ENCODE assay signal across 21 mouse cellular contexts in the genomic region with DNA sequence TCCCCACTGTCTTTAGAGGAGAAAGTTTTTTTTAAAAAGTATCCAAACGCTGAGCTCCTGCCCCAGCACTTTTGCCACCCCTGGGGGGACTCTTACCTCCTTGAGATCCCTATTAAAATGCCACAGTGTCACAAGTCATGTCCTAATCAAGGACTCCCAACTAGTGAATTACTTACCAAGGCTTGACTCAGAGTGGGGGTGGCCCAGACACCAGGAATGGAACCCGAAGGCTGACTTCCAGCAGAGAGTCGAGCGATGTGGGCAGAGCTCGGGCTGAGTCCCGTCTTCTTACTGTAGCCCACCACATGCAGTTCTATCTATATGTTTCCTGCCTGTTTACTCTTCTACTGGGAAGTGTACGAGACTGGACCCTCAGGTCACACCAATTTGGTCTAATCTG. TPM values are rescaled to one million over a fixed set of nuclear protein-coding genes. Genes with fewer than 3 reads are reported as not detected.
DNase-seq lines count a peak whose midpoint lies in the region; ATAC-seq lines count a peak whose summit lies in the region.
"Had no signal": no experiment of that assay in that cellular context is flagged by ENCODE, and none has a peak within 500 bp of the region (broad histone marks: within the 10 kb centered on the region; RNA-seq: fewer than 3 reads in every experiment).

No protein-coding gene starts in this region.

- peak overlapping the region; percentile 50 for H3K9ac ChIP-seq in heart, embryonic 13.5 days
- no peak overlapping the region for H3K9ac ChIP-seq in kidney, embryonic 16.5 days (replicated peaks; ENCODE audit: low read length)
- H3K9ac ChIP-seq in hindbrain, embryonic 14.5 days, result no peak overlapping the region
- H3K9ac ChIP-seq: embryonic facial prominence, embryonic 13.5 days; neural tube, embryonic 13.5 days had no signal

- peak overlapping the region; percentile 89 for H3K27ac ChIP-seq in heart, embryonic 13.5 days (replicated peaks)
- peak overlapping the region; percentile 43; the same call in 1 of the 2 replicates for H3K27ac ChIP-seq in kidney, embryonic 16.5 days (ENCODE audit: low read length)
- H3K27ac ChIP-seq in embryonic facial prominence, embryonic 10.5 days (replicated peaks), result peak overlapping the region; percentile 24; the same call in 1 of the 2 replicates
- H3K27ac ChIP-seq in hindbrain, embryonic 14.5 days, result no peak overlapping the region
- H3K27ac ChIP-seq: embryonic facial prominence, embryonic 13.5 days; heart, adult 2 months; hindbrain, postnatal 0 days; neural tube, embryonic 13.5 days had no signal

- H3K27me3 ChIP-seq in heart, embryonic 13.5 days (replicated peaks), result no peaks in the 10 kb centered on the region
- no peaks in the 10 kb centered on the region; the same call in 1 of the 2 replicates for H3K27me3 ChIP-seq in kidney, embryonic 16.5 days (ENCODE audit: insufficient read depth, low read length)
- peaks cover 19% of the 10 kb centered on the region for H3K27me3 ChIP-seq in embryonic facial prominence, embryonic 10.5 days (replicated peaks; ENCODE audit: low read depth, poor library complexity, severe bottlenecking)
- H3K27me3 ChIP-seq in hindbrain, embryonic 14.5 days (ENCODE audit: control insufficient read depth, insufficient read depth, low read length), result no peaks in the 10 kb centered on the region
- H3K27me3 ChIP-seq: embryonic facial prominence, embryonic 13.5 days; neural tube, embryonic 13.5 days had no signal

- no peak for DNase-seq in heart, adult 11 months
- no peak for DNase-seq in kidney, postnatal 14 days
- DNase-seq in adrenal gland, postnatal 25 days, result peak; percentile 9
- no peak for DNase-seq in embryonic facial prominence, embryonic 10.5 days (ENCODE audit: low spot score)
- no peak for DNase-seq in hindbrain, embryonic 14.5 days (ENCODE audit: low spot score)
- DNase-seq: cerebellum, adult 2 months; heart, adult 2 months; kidney, adult 8-10 months; lung, adult 18-20 months; right cerebral cortex, postnatal 14 days; thymus, postnatal 25 days had no signal

- H3K4me3 ChIP-seq in heart, embryonic 13.5 days, result no peak overlapping the region
- H3K4me3 ChIP-seq in kidney, embryonic 16.5 days (ENCODE audit: low read length), result no peak overlapping the region
- H3K4me3 ChIP-seq in embryonic facial prominence, embryonic 10.5 days, result no peak overlapping the region
- H3K4me3 ChIP-seq in hindbrain, embryonic 14.5 days (replicated peaks; ENCODE audit: low read length), result no peak overlapping the region
- H3K4me3 ChIP-seq: embryonic facial prominence, embryonic 13.5 days; heart, adult 2 months; neural tube, embryonic 13.5 days had no signal

- ATAC-seq in heart, embryonic 13.5 days (ENCODE audit: extremely low read depth, insufficient number of reproducible peaks, low FRiP score, low TSS enrichment), result no peak
- ATAC-seq in kidney, embryonic 16.5 days (ENCODE audit: low FRiP score, low TSS enrichment), result no peak
- no peak for ATAC-seq in hindbrain, embryonic 14.5 days (ENCODE audit: low FRiP score)
- ATAC-seq: hindbrain, postnatal 0 days had no signal

- WGBS in heart, embryonic 13.5 days, result 56% methylated on average over 7 of the region's 7 CpGs
- WGBS in kidney, embryonic 16.5 days, result 66% methylated on average over 7 of the region's 7 CpGs
- 58% methylated on average over 7 of the region's 7 CpGs for WGBS in embryonic facial prominence, embryonic 10.5 days
- WGBS in hindbrain, embryonic 14.5 days, result 54% methylated on average over 7 of the region's 7 CpGs

- no peaks in the 10 kb centered on the region for H3K9me3 ChIP-seq in heart, embryonic 13.5 days
- H3K9me3 ChIP-seq in kidney, embryonic 16.5 days (ENCODE audit: low read length), result no peaks in the 10 kb centered on the region
- H3K9me3 ChIP-seq in embryonic facial prominence, embryonic 10.5 days, result no peaks in the 10 kb centered on the region
- no peaks in the 10 kb centered on the region for H3K9me3 ChIP-seq in hindbrain, embryonic 14.5 days (ENCODE audit: control insufficient read depth, low read length)
- H3K9me3 ChIP-seq: embryonic facial prominence, embryonic 13.5 days; neural tube, embryonic 13.5 days had no signal

- H3K36me3 ChIP-seq in heart, embryonic 13.5 days, result no peaks in the 10 kb centered on the region
- no peaks in the 10 kb centered on the region for H3K36me3 ChIP-seq in kidney, embryonic 16.5 days (ENCODE audit: insufficient read depth, low read length)
- H3K36me3 ChIP-seq in embryonic facial prominence, embryonic 10.5 days (replicated peaks), result no peaks in the 10 kb centered on the region
- no peaks in the 10 kb centered on the region for H3K36me3 ChIP-seq in hindbrain, embryonic 14.5 days (replicated peaks; ENCODE audit: control insufficient read depth, insufficient read depth)
- H3K36me3 ChIP-seq: embryonic facial prominence, embryonic 13.5 days; neural tube, embryonic 13.5 days had no signal

- H3K4me2 ChIP-seq in heart, embryonic 13.5 days, result no peak overlapping the region
- H3K4me2 ChIP-seq in kidney, embryonic 16.5 days (replicated peaks; ENCODE audit: low read depth, low read length), result no peak overlapping the region
- H3K4me2 ChIP-seq in hindbrain, embryonic 14.5 days (replicated peaks), result no peak overlapping the region
- H3K4me2 ChIP-seq: embryonic facial prominence, embryonic 13.5 days; neural tube, embryonic 13.5 days had no signal

- peaks cover 58% of the 10 kb centered on the region for H3K4me1 ChIP-seq in heart, embryonic 13.5 days
- peaks cover 24% of the 10 kb centered on the region; the same call in 1 of the 2 replicates for H3K4me1 ChIP-seq in kidney, embryonic 16.5 days (ENCODE audit: insufficient read depth, low read length)
- H3K4me1 ChIP-seq in embryonic facial prominence, embryonic 10.5 days, result peaks cover 8% of the 10 kb centered on the region; the same call in 1 of the 2 replicates
- no peaks in the 10 kb centered on the region for H3K4me1 ChIP-seq in hindbrain, embryonic 14.5 days (replicated peaks; ENCODE audit: control insufficient read depth, insufficient read depth, low read length)

RNA-seq across cellular contexts. Expression of gene Plac1, which starts 30.5 kb away (rescaled TPM):
- polyA plus RNA-seq in heart, embryonic 13.5 days (2015; fragmentation: Nextera tagmentation; extraction: Ambion mirVana), result 7.6 and 8.0 TPM in 2 replicates
- polyA plus RNA-seq in kidney, embryonic 16.5 days (2015; fragmentation: Nextera tagmentation; extraction: Ambion mirVana), result 5.3 and 5.8 TPM in 2 replicates
- not detected in 2 replicates for total RNA-seq in adrenal gland, postnatal 25 days (2021)
- polyA plus RNA-seq in embryonic facial prominence, embryonic 10.5 days (2016; fragmentation: Nextera tagmentation; extraction: Ambion mirVana), result 4.1 and 4.8 TPM in 2 replicates
- polyA plus RNA-seq in hindbrain, embryonic 14.5 days (2014; fragmentation: Nextera tagmentation; extraction: Ambion mirVana), result 0.37 TPM in 1 of 2 replicates, not detected in the other
- total RNA-seq: gastrocnemius, adult 8-10 months; heart, adult 2 months; hindbrain, postnatal 0 days; layer of hippocampus, adult 18-20 months; left cerebral cortex, postnatal 36 days; liver, adult 2 months had no signal
- polyA plus RNA-seq: cerebellum, adult 2 months; heart, adult 2 months; hindbrain, postnatal 0 days; liver, adult 2 months; spleen, adult 2 months had no signal
